Mouse (Mus musculus) stomach, postnatal 0 days (tissue): ENCODE measurements around the gene Pnck.

Experiments used
- CTCF ChIP-seq: IDR thresholded peaks from 2 replicates; pipeline ENCODE4 v1.5.1; 2016; ENCODE audit warnings: antibody characterized with exemption, low read depth, mild to moderate bottlenecking, moderate library complexity
- EP300 ChIP-seq: optimal IDR thresholded peaks from 2 replicates; pipeline ENCODE3; 2016; ENCODE audit warnings: antibody characterized with exemption

GRCm38 (mm10) chrX:73639901-73640469, 19.9 kb downstream of the Pnck start:
- no peak for TF ChIP-seq CTCF
- no peak for TF ChIP-seq EP300
